Mouse (Mus musculus) spleen, postnatal 14 days (tissue): ENCODE measurements around the gene Gm10837.

ENCODE experiments used
- DNase-seq, 2 experiments: peaks; one replicate each; pipeline ENCODE4 v3.0.0; 2021 to 2022; ENCODE audit warnings: low spot score in 2 of 2

Gene Gm10837

GRCm38 (mm10) chr14:122464763-122465741 is 25.3 kb upstream of the Gm10837 start, which contains the start of gene Zic5:
Gene Zic5, minus strand, starts transcription at chr14:122465677.
- no peak for DNase-seq

GRCm38 (mm10) chr14:122465931-122466490 is 24.4 kb upstream of the Gm10837 start:
- DNase-seq = no peak

- no peak for DNase-seq
These were observed 23.5 kb upstream of the Gm10837 start for GRCm38 (mm10) chr14:122466756-122467362.

- DNase-seq = no peak
These were observed 22.2 kb upstream of the Gm10837 start for GRCm38 (mm10) chr14:122467926-122468841.

GRCm38 (mm10) chr14:122468971-122469755 is 21.2 kb upstream of the Gm10837 start:
- DNase-seq = no peak

GRCm38 (mm10) chr14:122471449-122472085 is 18.8 kb upstream of the Gm10837 start:
- no peak for DNase-seq

GRCm38 (mm10) chr14:122472161-122472560 is 18.2 kb upstream of the Gm10837 start:
- DNase-seq = no peak

- DNase-seq = no peak
These were observed 17.7 kb upstream of the Gm10837 start for GRCm38 (mm10) chr14:122472647-122473046.

GRCm38 (mm10) chr14:122473211-122473751 is 17.1 kb upstream of the Gm10837 start:
- DNase-seq = no peak

GRCm38 (mm10) chr14:122474041-122474890 is 16.1 kb upstream of the Gm10837 start:
- no peak for DNase-seq

GRCm38 (mm10) chr14:122474891-122475556 is 15.4 kb upstream of the Gm10837 start, which contains the start of gene Zic2:
Gene Zic2, plus strand, starts transcription at chr14:122475435.
- DNase-seq = no peak

- no peak for DNase-seq
These were observed 14.8 kb upstream of the Gm10837 start for GRCm38 (mm10) chr14:122475557-122476040.

GRCm38 (mm10) chr14:122476041-122476821 is 14.2 kb upstream of the Gm10837 start:
- DNase-seq = no peak

- DNase-seq = no peak
These were observed 13.6 kb upstream of the Gm10837 start for GRCm38 (mm10) chr14:122476822-122477215.

GRCm38 (mm10) chr14:122477261-122477671 is 13.1 kb upstream of the Gm10837 start:
- no peak for DNase-seq

- DNase-seq = no peak
These were observed 12.3 kb upstream of the Gm10837 start for GRCm38 (mm10) chr14:122477971-122478573.

- DNase-seq = no peak
These were observed 11.8 kb upstream of the Gm10837 start for GRCm38 (mm10) chr14:122478574-122479011.
